Mouse (Mus musculus) CD8-positive naive resting alpha-beta T cell, adult 2 months (primary cell): ENCODE results near the gene Hfe2.
"Not testable (repeated sequence)": the region's sequence is repeated elsewhere in the genome, so short reads cannot be mapped to it uniquely, and the experiment has no call there.

Source experiments
- DNase-seq, 2 experiments: peaks; one replicate each; pipeline ENCODE4 v3.0.0; 2022; ENCODE audit warnings: low read depth in 2 of 2, low spot score in 2 of 2

The Hfe2 gene

DNA sequence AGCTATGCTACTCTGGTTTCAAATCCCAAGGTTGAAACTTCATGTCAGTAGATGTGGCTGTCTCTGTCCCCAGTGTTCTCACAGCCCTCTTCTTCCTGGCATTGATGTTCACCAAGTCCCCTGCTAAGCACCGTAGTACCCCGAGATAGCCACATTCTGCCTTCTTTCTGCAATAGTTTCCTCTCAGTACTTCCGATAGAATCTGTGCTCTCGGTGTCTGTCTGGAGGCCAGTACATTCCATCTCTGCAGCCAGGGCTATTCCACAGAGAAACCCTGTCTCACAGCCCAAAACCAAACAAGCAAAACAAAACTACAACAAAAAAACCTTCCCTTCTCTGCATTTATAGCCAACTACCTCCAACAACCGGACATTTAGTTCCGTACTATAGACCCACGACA lies 28.8 kb upstream of the Hfe2 start:
- DNase-seq: no peak

DNA sequence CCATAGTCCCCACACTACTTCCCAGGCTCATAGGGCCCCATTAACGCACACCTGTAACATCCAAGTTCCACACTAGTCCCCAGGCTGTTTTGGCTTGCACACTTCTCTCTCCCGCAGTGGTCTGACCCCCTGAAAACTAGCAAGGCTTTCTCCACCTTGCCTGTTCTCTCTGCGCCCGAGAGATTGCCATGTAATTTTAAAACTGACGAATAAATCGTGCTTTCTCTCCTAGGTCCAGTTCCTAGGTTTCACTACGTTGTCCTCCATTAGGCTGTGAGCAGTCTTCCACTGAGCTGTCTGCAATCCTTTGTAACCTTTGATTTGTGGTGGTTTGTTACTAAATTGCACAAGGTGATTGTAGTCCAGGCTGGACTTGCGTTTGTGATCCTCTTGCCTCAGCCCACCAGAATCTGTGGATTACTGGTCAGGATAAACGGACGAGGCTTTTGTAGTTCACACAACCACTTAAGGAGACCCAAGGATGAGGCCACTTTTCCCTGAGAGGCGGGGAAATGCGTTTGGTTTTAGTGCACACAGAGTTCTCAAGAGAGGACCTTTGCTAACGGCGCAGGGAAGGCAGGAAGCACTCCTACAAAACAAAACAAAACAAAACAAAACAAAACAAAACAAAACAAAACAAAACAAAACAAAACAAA lies 28.2 kb upstream of the Hfe2 start:
- not testable (repeated sequence) for DNase-seq

DNA sequence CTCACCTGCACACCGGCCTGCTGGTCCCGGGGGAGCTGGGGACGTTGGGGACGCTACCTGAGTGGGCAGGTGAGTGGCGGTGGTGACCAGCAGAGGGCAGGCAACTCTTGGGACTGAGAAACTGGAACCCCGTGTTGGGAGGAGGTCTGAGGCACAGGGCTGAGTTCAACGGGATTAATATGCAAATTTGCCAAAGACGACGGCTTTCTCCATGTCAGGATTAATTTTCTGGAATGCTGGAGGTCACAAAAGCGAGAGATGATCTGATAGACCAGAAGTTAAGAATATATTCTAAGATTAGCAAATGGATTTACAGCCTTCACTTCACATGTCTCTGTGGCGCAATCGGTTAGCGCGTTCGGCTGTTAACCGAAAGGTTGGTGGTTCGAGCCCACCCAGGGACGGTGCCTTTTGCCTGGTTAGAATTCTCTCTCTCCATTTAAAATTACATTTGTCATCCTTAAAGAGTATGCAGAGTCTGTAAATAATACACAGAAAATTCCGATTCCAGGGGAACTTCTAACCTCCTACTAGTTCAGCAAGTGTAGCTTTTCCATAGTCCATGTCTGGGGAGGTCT lies 27.4 kb upstream of the Hfe2 start:
- peak; percentile 72 to 76 for DNase-seq

DNA sequence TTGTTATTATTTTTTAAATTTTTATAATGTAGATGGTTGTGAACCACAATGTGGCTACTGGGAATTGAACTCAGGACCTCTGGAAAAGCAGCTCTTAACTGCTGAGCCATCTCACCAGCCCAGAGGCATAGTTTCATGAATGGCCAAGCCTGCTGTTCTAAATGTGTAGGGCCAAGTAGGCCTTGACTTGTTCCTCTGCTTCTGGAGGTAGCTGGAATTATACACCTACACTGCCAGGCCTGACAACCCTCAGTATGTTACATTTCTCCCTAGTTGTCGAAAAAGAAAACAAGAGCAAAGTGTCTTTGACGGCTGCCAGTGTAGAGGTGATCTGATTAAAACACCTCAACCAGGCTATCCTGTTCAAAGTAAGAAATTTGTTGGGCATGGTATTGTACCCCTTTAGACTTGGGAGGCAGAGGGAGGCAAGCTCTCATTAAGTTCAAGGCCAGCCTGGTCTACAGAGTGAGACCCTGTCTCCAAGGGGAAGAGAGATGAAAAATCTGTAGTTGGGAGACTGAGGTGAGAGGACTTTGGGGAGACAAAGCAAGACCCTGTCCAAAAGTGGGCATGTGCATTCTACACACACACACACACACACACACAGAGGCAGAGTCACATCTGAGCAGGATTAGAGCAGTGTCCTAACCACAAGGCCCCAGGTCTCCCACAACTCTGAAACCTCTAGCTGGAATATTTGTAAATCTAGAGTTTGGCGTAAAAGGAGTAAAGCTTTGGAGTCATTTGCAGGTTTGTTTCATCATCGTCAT lies 26.3 kb upstream of the Hfe2 start:
- no peak for DNase-seq

DNA sequence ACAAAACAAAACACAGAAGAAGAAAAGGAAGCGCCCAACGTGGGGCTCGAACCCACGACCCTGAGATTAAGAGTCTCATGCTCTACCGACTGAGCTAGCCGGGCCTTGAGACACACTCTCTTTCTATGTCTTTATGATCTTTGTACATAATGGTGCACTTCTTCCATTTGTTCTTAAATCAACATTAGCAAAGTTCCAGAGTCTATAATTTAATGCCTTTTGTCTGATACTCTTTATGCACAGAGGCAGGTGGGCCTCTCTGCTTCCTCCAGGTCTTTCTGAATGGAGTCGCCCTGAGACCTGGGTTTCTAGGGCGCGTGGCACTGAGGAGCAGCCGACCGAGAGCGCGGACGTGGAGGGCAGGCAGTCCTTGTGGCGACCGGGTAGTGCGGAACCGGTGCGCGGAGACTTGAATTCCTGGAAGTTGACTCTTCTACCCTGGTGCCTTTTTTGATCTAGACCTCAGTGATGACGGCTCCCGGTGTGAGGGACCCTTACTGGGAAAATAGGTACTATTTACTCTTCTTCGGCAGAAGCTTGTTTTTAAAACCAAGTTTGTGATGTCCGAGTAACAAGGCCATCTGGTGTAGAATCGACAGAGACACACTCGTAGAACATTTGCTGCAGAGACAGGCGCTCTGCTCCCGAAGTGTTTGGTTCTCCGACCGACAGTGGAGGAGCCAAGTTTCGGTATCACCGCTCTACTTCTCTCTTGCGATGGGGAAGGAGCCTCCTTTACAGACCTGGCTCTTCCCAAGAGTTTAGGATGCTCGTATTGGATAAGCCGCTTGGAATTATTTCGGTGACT lies 25.3 kb upstream of the Hfe2 start:
- peak; percentile 79 to 81 for DNase-seq

DNA sequence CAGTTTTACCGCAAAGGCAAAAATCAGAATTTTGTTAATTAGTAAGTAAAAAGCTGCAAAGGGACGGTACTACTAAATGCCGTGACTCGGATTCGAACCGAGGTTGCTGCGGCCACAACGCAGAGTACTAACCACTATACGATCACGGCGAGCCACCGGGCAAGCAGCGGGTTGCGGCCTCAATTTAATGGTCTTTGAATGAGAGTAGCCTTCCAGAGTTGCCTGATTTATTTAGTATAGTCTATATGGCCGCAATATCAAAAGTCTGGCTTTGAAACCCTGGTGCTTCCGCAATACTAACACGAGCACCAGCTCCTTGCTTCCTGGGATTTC lies 24.7 kb upstream of the Hfe2 start:
- DNase-seq: peak; percentile 96

DNA sequence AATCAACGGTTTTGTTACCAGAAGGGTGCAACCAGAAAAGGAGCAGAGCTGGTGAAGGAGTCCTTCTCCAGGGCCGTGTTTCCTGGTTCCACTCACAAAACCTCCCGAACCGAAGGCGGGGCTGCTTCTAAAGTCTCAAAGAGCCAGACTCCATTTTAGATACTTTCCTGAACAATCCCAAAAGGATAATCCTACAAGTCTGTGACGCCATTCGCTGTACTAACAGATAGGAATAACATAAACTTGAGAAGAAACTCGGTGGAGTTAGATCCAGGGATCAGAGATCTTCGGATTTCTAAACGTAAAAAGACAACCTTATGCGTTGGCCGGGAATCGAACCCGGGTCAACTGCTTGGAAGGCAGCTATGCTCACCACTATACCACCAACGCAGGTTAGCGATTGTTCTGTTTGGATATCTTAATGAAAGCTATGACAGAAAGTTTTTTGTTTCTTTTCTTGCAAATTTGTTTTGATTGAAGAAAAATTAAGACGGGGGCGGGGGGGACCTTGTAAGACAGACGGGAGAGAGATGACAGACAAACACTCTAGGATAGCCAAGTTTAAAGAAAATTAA lies 24.2 kb upstream of the Hfe2 start:
- peak; percentile 86 to 87 for DNase-seq

DNA sequence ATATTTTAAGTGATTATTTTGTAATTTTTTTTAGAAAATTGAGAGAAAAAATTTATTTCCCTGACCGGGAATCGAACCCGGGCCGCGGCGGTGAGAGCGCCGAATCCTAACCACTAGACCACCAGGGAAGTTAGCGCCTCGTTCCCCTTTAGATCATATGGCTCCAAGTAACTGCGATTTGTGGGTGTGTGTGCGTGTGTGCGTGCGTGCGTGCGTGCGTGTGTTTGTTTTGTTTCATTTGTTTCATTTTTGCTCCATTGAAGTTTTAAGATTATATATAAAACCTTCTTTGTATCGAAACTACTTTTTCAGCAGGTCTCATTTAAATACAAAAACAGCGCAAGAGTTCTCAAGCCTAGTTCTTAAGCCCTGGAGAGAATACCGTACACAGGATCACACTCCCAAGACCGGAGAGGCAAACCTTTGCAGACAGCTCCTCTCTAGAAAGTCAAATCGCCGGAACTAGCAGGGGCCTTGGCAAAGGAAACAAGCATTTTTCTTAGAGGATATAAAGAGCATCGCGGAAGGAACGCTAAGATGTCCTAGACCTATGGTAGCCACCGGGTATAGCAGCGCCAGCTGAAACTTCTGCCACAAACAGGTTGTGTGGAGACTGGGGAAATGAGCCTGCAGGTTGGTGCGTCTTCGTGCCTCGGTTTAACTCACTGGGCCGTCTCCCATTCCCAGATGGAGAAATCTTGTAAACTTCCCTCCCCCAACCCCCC lies 23.4 kb upstream of the Hfe2 start:
- DNase-seq: peak; percentile 95 to 96

DNA sequence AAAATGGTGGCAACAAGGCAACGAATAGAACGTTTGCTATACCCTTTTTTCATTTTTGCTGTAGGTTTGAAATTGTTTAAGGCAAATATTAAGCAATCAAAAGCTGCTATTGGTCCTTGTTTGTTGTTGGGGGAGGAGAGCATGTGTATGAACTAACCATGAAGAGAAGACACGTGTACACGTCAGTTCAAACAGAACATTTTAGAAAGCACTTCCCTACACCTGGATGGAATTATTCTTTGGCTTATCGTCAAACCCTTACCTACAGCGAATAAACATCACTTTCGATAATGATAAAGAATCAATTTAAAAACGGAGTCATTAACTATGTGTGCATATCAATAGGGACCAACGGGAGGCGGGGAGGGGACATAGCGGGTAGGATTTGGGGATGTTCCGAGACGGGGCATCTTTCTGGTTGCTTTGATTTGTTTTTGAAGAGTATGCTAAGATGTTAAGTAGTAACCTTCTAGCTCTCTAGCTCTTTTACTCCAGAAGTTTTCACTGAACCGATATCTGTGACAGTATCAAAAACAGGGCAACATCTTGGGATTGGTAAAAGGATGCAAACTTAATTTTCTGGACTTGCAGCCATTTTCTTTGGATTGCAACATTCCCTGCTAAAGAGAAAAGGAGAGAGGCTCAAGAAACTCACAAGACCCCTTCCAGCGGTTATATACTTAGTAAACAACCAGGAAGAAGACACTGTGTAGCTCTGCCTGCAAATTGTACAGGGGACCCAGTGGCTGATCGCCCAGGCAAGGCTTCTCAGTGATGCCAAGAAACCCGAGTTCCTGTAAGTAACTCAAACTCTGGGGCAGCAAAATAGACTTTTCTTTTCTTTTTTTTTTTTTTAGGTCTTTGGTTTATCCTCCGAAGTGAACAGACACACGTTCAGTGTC lies 22.5 kb upstream of the Hfe2 start:
- no peak for DNase-seq

DNA sequence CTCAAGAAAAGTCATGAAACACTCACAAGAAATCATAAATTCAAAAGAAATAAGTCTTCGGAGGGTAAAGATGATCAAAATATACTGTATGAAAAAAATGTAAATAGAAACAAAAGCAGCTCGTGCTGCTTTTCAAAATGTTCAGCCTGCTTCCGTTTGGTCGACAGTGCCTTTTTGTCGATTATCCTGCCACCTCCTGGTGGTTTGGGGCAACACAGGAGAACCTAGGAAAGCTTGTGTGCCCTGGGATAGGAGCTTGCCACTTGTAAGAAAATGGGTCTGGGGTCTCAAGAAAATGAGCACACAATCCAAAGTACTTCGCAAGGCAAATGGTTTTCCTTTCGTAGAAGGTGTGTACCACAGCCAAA lies 21.9 kb upstream of the Hfe2 start:
- peak; percentile 68 to 81 for DNase-seq

DNA sequence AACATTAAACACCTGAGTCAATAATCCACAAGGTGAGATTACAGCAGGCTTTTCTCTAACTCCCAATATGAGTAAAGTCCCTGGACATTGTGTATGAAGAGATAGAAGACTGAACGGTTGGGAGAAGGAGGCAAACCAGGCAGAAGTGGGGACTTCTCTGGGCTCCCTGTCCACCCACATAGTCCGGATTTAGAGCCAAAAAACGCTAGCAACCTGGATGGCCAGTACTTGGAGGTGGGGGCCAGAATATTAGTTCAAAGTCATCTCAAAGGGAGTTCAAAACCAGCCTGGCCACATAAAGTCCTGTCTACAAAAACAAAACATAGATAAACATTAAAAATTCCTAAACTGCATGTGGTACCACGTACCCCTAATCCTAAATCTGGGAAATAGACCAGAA lies 21.0 kb upstream of the Hfe2 start:
- DNase-seq: no peak

DNA sequence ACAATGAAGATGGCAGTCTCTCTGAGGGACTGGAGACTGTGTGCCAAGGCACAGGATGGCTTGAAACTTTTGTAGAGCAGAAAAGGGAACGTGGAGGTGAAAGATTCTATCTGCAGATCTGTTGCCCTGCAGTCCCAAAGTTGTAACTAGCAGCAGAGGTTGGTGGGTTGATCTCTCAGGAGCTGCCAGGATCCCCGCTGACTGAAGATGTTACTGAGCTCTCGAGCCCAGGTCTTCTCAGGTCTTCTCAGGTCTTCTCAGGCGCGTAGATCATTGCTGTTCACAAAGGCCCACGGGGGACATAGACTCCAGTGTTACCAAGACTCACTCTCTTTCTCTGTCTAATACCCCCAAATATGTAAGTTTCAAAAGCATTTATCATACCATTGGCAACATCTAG lies 20.0 kb upstream of the Hfe2 start:
- no peak for DNase-seq

DNA sequence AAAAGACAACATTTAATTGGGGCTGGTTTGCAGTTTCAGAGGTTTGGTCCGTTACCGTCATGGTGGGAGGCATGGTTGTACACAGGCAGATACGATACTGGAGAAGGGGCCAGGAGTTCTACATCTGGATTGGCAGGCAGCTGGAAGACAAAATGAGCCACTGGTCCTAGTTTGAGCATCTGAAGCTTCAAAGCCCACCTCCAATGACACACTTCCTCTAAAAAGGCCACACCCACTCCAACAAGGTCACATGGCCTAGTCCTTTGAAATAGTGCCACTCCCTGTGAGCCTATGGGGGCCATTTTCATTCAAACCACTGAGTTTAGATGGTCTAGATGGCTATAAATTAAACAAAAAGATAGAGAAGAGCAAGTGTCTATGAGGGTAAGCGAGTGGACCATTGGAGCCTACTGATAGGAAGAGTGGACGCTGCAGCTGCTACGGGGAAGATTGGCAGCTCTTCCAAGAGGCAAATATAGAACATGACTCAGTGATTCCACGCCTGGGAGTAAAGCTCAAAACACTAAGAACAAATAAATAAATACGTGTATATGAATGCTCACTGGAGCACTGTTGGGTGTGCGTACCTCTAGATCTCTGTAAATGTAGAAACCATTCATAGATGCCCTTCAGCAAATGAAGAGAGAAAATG lies 18.4 kb upstream of the Hfe2 start:
- no peak for DNase-seq

DNA sequence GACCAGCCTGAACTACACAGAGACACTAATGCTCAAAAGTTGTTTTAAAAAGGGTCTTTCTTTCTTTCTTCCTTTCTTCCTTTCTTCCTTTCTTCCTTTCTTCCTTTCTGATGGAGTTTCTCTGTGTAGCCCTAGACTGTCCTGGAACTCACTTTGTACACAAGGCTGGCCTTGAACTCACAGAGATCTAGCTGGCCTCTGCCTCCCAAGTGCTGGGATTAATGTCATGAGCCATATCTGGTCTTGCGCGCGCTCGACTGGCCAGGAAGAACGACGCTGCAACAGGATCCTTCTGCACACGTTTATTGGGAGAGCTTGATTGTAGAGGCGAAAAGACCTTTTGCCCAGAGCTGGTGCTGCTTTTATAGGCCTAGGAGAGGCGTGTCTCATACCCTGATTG lies 17.0 kb upstream of the Hfe2 start:
- DNase-seq: not testable (repeated sequence)

DNA sequence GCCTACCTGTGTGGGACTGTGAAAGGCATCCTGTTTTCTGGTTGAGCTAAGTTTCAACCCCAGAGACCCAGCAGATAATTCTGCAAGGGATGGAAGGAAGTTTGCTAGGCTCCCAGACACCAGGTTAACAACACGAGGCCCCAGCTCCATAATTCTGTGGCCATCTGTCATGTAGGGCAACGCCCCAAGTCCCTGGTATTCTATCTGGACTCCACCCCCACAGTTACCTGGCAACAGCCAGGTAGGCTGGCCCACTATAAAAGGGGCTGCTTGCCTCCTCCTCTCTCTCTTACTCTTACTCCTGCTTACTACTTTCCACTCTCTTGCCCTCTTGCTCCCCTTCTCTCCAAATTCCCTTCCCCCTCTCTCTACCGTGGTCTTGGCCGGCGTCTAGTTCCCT lies 4.8 kb upstream of the Hfe2 start:
- no peak for DNase-seq

DNA sequence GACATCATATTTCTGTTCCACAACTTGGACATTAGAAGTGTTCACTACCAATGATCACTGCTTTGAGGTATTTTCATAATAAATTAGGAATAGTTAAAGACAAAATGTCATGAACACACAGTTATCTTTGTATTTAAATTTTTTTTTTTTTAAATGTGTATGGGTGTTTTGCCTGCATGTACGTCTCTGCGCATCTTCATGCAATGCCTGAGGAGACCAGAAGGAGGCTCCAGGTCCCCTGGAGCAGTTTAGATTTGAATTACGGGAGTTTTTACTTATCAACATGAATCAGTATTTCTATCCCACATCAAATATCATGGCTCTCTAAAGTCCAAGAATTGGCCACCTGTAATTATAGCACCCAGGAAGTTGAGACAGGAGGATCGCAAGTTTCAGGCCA lies 2.8 kb upstream of the Hfe2 start:
- DNase-seq: peak in 1 of 2 experiments; percentile 51

DNA sequence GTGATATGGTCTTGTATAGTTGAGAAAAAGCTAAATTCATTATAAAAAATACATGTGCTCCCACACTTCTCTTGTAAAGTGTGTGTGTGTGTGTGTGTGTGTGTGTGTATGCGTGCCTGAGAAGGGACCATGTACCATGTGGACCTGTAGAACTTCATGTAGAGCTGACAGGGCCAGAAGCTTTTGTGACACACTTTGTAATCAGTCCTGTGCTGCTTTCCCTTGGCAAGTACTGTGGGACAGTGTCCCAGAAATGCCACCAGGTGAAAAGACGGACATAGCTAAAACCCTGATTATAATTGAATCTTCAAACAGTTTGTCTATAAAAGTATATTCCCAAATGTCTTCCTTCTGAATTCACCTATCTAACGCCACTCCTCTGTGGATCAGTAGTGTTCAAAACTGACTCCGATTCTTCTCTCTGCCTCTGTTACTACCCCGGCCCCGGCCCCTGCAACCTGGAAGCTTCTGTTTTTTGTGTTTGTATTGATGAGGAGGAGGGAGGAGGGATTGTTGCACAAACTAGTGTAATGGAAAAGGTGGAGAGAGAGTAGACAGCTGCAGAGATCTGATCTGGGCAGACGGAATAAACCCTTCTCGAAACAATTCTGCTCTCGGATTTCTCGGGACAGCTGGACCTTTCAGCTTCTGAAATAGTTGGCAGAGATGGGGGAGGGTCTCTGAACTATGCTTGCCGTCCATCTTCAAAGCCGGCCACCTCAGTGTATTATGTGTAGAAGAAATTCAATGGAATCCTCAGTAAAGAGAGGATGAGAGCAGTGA lies 753 bp upstream of the Hfe2 start:
- no peak for DNase-seq

DNA sequence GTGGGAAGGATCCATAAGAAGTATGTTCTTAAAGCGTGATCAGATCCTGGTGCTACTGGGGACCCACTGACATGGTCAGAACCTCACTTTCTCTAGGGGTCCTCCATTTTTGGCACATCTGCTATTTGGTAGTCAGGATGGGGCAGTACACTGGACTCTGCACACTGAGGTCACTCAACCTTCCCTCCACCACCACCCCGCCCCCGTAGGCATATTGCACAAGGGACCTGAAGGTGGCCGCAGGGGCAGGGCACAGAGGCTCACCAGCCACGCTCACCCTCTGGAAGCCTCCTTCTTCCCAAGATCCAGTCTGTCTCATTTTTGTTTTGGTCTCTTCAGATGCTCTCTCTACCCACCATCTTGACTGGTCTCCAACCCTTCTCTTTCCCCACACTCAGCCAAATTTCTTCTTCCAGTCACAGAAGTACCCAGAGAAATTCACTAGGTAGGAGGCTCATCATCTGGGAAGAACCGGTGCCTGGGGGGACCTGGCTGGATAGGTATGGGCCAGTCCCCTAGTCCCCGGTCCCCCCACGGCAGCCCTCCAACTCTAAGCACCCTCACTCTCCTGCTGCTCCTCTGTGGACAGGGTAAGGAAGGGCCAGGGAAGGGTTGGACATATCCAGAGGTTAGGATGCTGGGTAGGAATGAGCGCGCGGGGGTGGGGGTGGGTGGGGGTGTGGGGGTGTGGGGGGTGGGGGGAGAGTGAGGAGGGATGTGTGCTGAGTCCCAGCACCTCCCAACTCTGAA lies 1.2 kb downstream of the Hfe2 start:
- DNase-seq: no peak
